Mouse (Mus musculus): ENCODE results near the gene Slit3. TPM values are rescaled to one million over a fixed set of nuclear protein-coding genes. Genes with fewer than 3 reads are reported as not detected.
A peak's percentile ranks its signal among the peaks of the same experiment; 100 is the strongest.

Slit3 gene
- total RNA-seq, 2 experiments from 2014 or later, result 9.3 to 9.8 TPM

- no peak for DNase-seq
- intact Hi-C loops (cut with DNase I), result no loop called here
Measured at GRCm38 (mm10) chr11:35261562-35262087, 140.6 kb downstream of the Slit3 start.

DNA sequence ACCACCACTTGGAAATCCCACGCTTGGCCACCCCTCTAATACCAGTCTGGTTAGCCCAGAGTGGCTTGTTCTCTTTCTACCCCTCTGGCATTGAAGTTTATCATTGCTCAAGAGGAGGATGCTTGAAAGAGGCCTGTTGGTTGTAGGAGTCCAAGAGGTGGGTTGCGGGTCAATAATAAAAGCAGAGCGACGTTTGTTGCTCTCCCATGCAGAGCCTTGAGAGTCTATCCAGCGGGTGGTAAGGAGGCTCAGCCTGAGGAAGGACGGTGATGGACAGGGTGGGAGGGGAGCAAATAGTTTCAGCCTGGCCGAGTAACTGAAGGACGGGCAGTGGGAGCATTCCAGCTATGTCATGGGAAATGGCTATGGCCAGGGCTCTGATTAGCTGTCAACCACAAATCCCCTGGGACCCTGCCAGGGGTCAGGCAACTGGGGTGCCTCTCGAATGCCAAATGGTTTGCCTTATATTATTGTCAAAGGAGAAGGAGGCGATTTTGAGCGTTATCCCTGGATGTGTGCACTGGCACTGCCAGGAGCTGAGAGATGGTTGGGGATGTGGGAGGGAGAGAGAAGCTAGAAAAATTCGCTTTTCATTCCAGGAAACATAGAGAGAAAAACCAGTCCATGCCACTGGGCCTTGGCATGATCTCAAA lies 141.4 kb downstream of the Slit3 start:
- intact Hi-C loops (cut with DNase I), result no loop called here
- no peak for DNase-seq

- no peak for DNase-seq
Measured at GRCm38 (mm10) chr11:35264749-35265148, 143.7 kb downstream of the Slit3 start.

GRCm38 (mm10) chr11:35270396-35270795 lies 149.4 kb downstream of the Slit3 start:
- intact Hi-C loops (cut with DNase I), result no loop called here

More at GRCm38 (mm10) chr11:35264749-35265148, 143.7 kb downstream of the Slit3 start:
- intact Hi-C loops (cut with DNase I), result no loop called here

GRCm38 (mm10) chr11:35273416-35273815 lies 152.4 kb downstream of the Slit3 start:
- intact Hi-C loops (cut with DNase I), result no loop called here
- DNase-seq, result peak; percentile 22 to 23

More at GRCm38 (mm10) chr11:35270396-35270795, 149.4 kb downstream of the Slit3 start:
- DNase-seq, result no peak

DNA sequence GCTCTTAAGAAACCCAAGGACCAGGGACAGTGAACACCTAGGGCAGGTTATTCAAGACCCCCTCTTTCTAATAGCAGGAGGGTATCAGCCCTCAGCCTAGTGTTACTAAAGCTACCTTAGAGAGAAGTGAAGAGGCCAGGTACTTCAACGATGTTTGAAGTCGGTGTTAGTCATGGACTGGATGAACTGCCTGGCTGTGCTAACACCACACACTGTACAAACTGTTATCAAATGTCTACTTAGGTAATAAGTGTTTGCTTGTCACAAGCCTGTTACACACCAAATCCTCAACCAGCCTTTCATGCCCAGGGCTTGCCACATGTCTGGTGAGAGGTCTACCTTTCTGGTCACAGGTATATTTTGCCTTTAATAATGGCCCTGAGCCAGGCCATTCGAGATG lies 153.0 kb downstream of the Slit3 start:
- no peak for DNase-seq
- intact Hi-C loops (cut with DNase I), result no loop called here

DNA sequence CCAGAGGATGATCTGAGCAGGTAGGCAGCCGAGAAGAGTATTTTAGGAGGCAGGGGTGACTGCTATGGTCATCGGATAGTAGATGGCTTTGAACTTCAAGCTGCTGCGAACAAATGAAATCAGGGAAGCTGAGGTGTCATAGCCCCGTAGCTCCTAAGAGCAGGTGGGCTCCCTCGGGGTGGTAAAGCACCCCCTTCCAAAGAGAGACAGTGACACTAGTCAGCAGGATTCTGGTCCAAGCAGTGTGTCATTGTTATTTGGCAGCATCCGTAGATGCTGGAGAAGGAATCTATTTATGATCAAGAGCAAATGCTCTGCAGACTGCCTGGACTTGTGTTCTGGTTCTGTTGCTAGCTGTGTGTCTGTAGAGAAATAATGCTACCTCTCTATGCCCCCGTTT lies 154.3 kb downstream of the Slit3 start:
- intact Hi-C loops (cut with DNase I), result no loop called here
- no peak for DNase-seq

DNA sequence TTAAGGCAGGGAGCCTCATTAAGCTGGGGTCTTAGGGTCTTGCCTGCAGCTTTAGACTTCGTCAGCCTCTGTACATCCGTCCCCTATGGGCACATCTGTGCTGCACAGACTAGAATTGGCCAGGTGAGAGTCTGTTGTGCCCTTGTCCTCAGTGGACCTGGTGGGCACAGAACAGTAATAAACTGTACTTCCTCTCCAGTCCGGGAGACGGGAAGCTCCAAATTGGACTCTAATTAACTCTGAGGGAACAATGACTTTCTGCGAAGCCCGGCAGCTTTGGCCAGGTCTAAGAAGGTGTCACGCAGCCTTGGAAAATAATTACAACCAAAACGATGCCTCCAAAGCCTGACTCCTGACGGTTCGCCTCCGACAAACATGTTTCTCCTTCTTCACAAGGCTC lies 155.0 kb downstream of the Slit3 start:
- no peak for DNase-seq
- intact Hi-C loops (cut with DNase I), result no loop called here

GRCm38 (mm10) chr11:35278128-35278769 lies 157.2 kb downstream of the Slit3 start:
- no peak for DNase-seq
- intact Hi-C loops (cut with DNase I), result no loop called here

GRCm38 (mm10) chr11:35280826-35281225 lies 159.8 kb downstream of the Slit3 start:
- DNase-seq, result no peak
- intact Hi-C loops (cut with DNase I), result no loop called here

GRCm38 (mm10) chr11:35282001-35282632 lies 161.1 kb downstream of the Slit3 start:
- intact Hi-C loops (cut with DNase I), result no loop called here
- no peak for DNase-seq

- intact Hi-C loops (cut with DNase I), result no loop called here
- DNase-seq, result no peak
Measured at GRCm38 (mm10) chr11:35282825-35283571, 162.0 kb downstream of the Slit3 start.

DNA sequence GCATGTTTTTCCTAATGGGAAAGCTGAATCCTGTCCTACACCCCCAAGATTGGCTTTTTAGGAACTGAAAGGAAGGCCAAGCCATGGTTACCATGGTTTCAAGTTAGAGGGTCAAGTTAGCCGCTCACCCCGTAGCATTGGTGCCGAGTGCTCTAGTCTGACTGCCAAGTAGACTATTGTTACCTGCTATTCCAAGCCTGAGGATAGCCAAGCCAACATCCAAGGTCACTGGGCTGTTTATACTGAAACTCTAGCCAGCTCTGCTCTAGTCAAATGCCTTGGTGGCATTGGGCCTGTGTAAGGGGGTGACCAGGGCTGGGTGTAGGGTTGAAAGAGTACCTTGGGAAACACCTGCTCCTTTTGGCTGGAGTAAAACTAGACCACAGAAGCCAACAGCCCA lies 162.7 kb downstream of the Slit3 start:
- intact Hi-C loops (cut with DNase I), result no loop called here
- no peak for DNase-seq

DNA sequence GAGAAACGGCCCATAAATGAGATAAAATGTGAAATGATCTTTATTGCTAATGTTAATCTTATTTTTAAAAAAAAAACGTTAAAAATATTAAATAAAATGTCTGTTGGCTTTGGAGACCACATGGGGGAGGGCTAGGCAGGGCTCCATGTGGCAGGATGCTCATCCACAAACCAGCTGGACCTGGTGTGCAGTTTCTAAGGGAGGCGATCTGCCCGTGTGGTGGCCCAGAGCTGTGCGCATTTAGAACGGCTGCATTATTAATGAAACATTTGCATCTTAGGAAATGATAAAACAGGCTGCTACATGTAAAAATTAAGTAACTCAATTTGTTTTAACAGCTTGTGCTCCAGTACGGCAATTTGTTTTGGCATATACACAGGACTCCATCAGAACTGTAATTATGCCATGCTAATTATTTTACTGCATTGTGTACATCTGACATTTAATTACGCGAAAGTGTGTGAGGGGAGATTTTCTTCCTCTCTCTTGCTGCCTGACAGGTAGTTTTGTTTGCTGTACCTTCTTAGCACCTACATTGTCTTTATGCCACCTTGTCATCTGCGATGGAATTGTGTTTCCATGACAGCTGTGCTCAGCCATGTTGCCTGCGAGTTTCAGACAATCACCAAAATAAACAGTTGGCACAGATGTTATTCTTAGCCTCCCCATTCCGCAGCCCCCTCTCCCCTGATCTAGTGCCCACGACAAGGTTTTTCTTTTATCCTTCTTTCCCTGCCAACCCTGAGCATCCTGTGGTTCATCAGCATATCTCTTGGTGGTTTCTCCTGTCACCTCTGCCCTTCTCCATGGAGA lies 165.8 kb downstream of the Slit3 start:
- no peak for DNase-seq
- intact Hi-C loops (cut with DNase I), result no loop called here

- peak in 1 of 2 experiments; percentile 11 for DNase-seq
- intact Hi-C loops (cut with DNase I), result no loop called here
Measured at GRCm38 (mm10) chr11:35288056-35288455, 167.0 kb downstream of the Slit3 start.

DNA sequence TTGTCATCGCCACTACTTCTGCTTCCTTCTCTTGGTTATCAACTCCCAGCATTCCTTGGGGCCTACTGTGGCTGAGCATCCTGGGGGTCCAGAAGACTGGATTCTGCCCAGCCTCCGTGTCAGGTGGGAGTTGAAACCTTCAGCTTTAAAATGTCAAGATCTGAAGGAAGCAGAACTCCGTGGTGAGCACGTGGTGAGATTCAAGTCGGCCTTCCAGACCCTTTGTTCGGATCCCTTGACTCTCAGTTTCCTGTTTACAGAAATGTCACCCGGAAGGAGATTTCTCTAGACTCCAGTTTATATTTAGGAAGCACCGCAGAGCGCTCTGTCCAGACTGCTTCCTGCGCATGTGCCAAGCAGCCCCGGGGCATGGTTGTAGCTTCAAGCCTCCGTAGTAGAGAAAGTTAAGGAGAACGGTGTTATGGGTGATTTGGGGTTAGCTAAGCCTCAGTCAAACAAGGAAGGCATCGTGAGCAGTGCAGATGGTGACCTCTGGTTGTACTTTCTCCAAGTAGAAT lies 167.8 kb downstream of the Slit3 start:
- intact Hi-C loops (cut with DNase I), result no loop called here
- no peak for DNase-seq

GRCm38 (mm10) chr11:35292228-35292747 lies 171.3 kb downstream of the Slit3 start:
- no peak for DNase-seq
- intact Hi-C loops (cut with DNase I), result no loop called here

GRCm38 (mm10) chr11:35293197-35293596 lies 172.2 kb downstream of the Slit3 start:
- intact Hi-C loops (cut with DNase I), result no loop called here
- no peak for DNase-seq

- no peak for DNase-seq
- intact Hi-C loops (cut with DNase I), result no loop called here
Measured at GRCm38 (mm10) chr11:35294670-35295069, 173.6 kb downstream of the Slit3 start.

Data from gastrocnemius, postnatal 36 days (tissue).